Mouse (Mus musculus) MEL (cell line): ENCODE data around the gene Zbtb7a.

Source experiments
- CHD2 ChIP-seq: IDR thresholded peaks from 2 replicates; pipeline ENCODE4 v1.6.1; 2011; ENCODE audit warnings: low read length, improper control_type of control experiment
- CTCF ChIP-seq, 3 experiments: IDR thresholded peaks in 2 of 3; conservative IDR thresholded peaks in 1 of 3; 2 replicates each; pipeline ENCODE4 v1.5.1; 2011 to 2012; ENCODE audit warnings: low read length in 3 of 3, low read depth in 2 of 3, mild to moderate bottlenecking in 2 of 3, improper control_type of control experiment in 1 of 3, inconsistent platforms in 1 of 3, mixed read lengths in 1 of 3, moderate library complexity in 1 of 3; ENCODE audit not compliant: control insufficient read depth in 1 of 3, insufficient read depth in 1 of 3, poor library complexity in 1 of 3, severe bottlenecking in 1 of 3
- ELF1 ChIP-seq: IDR thresholded peaks from 2 replicates; pipeline ENCODE4 v1.6.1; 2014; ENCODE audit warnings: low read depth, mild to moderate bottlenecking, inconsistent platforms, low read length, improper control_type of control experiment, moderate library complexity
- KAT2A ChIP-seq: conservative IDR thresholded peaks from 2 replicates; pipeline ENCODE4 v1.6.1; 2012; ENCODE audit warnings: low read depth, low read length, improper control_type of control experiment, inconsistent platforms
- NRF1 ChIP-seq: IDR thresholded peaks from 2 replicates; pipeline ENCODE4 v1.6.1; 2014; ENCODE audit warnings: low read depth, mild to moderate bottlenecking, inconsistent platforms, low read length, improper control_type of control experiment, moderate library complexity; ENCODE audit not compliant: poor library complexity, insufficient read depth, severe bottlenecking
- POLR2AphosphoS2 ChIP-seq: IDR thresholded peaks from 2 replicates; pipeline ENCODE4 v1.6.1; 2011; ENCODE audit warnings: low read length, improper control_type of control experiment
- USF2 ChIP-seq, 2 experiments: IDR thresholded peaks; 2 replicates each; pipeline ENCODE4 v1.6.1; 2011 to 2012; ENCODE audit warnings: improper control_type of control experiment in 2 of 2, low read length in 2 of 2, borderline replicate concordance in 1 of 2, inconsistent platforms in 1 of 2, low read depth in 1 of 2, mild to moderate bottlenecking in 1 of 2; ENCODE audit not compliant: insufficient read depth in 1 of 2
- ZC3H11A ChIP-seq: IDR thresholded peaks from 2 replicates; pipeline ENCODE4 v1.6.1; 2012; ENCODE audit warnings: low read depth, mild to moderate bottlenecking, inconsistent platforms, low read length, improper control_type of control experiment

DNA sequence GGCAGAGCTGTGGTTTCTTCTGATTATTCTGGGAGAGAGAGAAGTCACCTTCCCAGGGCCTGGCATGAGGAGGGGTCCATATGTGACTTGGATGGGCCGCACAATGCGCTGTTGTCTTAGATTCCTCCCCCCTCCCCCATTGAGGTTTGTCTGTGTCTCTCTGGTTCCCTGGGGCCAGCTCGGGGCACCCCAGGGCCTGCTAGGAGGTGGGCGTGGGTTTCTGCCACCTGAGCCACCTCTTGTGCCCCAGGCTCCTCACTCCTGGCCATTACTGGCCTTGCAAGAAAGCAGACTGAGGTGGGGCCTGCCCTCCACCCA, 4.5 kb downstream of the Zbtb7a start:
- no peak for TF ChIP-seq CTCF (IDR thresholded peaks at IDR 0.05 in 2 of 3, conservative IDR thresholded peaks at IDR 0.05 in 1 of 3; ENCODE audit: control insufficient read depth in 1 of 3, insufficient read depth in 1 of 3, low read depth in 2 of 3, low read length in 3 of 3, poor library complexity in 1 of 3, severe bottlenecking in 1 of 3)
- TF ChIP-seq POLR2AphosphoS2, result no peak
- TF ChIP-seq CHD2, result no peak
- no peak for TF ChIP-seq ZC3H11A
- no peak for TF ChIP-seq NRF1
- no peak for TF ChIP-seq USF2 (IDR thresholded peaks at IDR 0.05; ENCODE audit: borderline replicate concordance in 1 of 2, insufficient read depth in 1 of 2, low read depth in 1 of 2, low read length in 2 of 2)
- no peak for TF ChIP-seq KAT2A
- no peak for TF ChIP-seq ELF1
